Mouse (Mus musculus) gastrocnemius, postnatal 14 days (tissue): ENCODE data around the gene P2rx6. TPM values are rescaled to one million over a fixed set of nuclear protein-coding genes. Genes with fewer than 3 reads are reported as not detected.
"Not testable (repeated sequence)": the region's sequence is repeated elsewhere in the genome, so short reads cannot be mapped to it uniquely, and the experiment has no call there.

ENCODE experiments used
- DNase-seq: peaks from one replicate; pipeline ENCODE4 v3.0.0; 2021; ENCODE audit warnings: mixed read lengths
- intact Hi-C: fragments of 180-260 bp; cut with DNase I; formaldehyde crosslinking; loops from one replicate; pipeline ENCODE4 v1.15.1; 2025; ENCODE audit warnings: low total_unique reads
- long read RNA-seq, 2 experiments: library from polyadenylated mRNA; stranded (forward); transcript quantifications; one replicate each; pipeline ENCODE4 v2.0.0; 2021
- total RNA-seq, 2 experiments: library from RNA; stranded (reverse); gene quantifications; 2 replicates each; pipeline ENCODE4 v1.2.3; 2021

Gene P2rx6
- total RNA-seq: 1 to 10 TPM; 6.5 to 7.0 TPM
- long read RNA-seq, experiment 1, transcript P2rx6-201 (12 exons, 2,345 nt): major isoform, 15 of 26 reads
- long read RNA-seq, experiment 1, partial matches to known transcripts: 6 of 26 reads
- long read RNA-seq, experiment 1, other reads (novel, unspliced or antisense): 5 of 26 reads
- long read RNA-seq, experiment 2, transcript P2rx6-201 (12 exons, 2,345 nt): major isoform, 9 of 14 reads
- long read RNA-seq, experiment 2, partial matches to known transcripts: 0 of 14 reads
- long read RNA-seq, experiment 2, other reads (novel, unspliced or antisense): 4 of 14 reads

DNA sequence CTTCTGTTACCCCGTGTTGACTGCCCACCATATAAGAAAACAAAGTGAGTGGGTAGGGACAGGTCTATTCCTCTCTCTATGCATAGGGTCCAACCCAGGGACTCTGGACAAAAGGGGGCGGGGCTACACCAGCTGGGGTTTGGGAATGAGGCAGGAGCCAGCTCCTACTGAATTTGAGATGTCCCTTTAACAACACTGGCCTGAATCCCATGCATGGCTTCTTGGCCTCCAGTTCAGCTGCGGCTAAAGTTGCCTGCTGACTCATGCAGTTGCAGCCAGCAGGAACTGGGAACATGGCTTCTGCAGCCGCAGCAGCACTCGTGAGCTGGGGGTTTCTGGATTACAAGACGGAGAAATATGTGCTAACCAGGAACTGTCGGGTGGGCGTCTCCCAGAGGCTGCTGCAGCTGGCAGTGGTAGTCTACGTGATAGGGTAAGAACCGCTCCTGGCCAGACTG lies at the start of gene P2rx6:
Gene P2rx6 (plus strand): TSS at position 135 of the 458 bp plus-strand sequence.
- DNase-seq: peak; percentile 78
- intact Hi-C loops: no loop called here

DNA sequence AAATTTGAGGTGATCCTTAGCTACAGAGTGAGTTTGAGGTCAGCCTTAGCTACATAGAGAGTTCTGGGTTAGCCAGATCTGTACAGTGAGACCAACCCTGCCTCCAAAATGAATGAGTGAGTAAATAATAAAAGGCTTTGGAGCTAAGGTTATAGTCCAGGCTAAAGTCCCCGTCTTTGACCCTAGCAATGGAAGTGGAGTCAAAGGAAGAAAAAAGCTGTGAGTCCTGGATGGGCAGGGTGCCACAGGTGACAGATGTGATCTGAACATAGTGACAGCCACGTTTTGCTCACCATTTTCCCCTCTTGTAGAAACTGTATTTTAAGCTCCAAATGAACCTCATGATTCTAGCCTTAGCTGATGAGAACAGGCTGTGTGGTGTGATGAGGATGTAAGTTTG lies 42.8 kb upstream of the P2rx6 start:
- DNase-seq: no peak
- intact Hi-C loops: no loop called here

DNA sequence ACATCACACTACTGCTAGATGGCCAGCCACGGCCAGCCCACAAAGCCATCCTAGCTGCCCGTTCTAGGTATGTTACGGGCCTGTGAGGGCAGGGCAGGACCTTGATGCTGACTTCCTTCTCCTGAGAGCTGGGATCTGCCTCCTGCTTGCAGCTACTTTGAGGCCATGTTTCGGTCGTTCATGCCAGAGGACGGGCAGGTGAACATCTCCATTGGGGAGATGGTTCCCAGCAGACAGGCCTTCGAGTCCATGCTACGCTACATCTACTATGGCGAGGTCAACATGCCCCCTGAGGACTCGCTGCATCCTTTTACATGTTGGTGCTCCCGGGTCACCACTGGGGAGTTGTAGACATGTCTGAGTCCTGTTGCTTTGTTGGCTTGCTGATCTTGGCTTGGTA lies 37.5 kb upstream of the P2rx6 start:
- intact Hi-C loops: no loop called here

DNA sequence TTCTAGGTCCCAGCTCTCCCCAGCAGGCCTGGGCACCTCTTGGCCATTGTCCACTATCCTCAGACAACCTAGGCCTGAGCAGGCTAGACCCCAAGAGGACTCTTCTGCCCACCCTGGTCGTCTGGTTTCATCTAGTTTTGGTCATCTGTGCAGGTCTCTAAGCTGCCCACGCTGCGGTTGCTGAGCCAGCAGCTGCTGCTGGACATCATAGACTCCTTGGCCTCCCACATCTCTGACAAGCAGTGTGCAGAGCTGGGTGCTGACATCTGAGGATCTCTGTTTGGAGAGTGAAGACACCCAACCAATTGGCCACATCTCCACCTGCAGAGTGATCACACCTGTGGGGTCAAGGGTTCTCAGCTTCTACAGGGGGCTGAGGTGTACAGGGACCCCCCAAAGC lies 36.2 kb upstream of the P2rx6 start:
- intact Hi-C loops: no loop called here

More for the DNA sequence above, 37.5 kb upstream of the P2rx6 start:
- no peak for DNase-seq

GRCm38 (mm10) chr16:17526223-17526622 lies 35.5 kb upstream of the P2rx6 start:
- intact Hi-C loops: no loop called here
- DNase-seq: no peak

More for the DNA sequence above, 36.2 kb upstream of the P2rx6 start:
- DNase-seq: no peak

DNA sequence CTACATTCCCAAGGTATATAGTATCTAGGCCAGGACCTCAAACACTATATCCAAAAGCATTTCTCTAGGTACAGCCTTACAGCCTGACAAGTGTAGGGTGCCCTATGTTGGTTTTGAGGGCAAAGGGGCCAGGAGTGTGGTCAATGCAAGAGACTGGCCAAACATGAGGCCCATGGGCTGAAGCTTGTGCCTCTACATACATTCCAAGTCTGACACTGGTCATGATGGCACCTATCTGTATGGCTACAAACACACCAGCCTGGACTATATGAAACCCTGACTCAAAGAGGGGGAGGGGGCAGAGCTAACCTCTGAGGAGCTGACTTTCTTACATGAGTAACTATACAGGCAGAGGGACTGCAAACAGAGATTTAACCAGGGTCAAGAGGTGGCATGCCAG lies 34.1 kb upstream of the P2rx6 start:
- no peak for DNase-seq
- intact Hi-C loops: no loop called here

- no peak for DNase-seq
Observed at GRCm38 (mm10) chr16:17528276-17528675, 33.4 kb upstream of the P2rx6 start.

DNA sequence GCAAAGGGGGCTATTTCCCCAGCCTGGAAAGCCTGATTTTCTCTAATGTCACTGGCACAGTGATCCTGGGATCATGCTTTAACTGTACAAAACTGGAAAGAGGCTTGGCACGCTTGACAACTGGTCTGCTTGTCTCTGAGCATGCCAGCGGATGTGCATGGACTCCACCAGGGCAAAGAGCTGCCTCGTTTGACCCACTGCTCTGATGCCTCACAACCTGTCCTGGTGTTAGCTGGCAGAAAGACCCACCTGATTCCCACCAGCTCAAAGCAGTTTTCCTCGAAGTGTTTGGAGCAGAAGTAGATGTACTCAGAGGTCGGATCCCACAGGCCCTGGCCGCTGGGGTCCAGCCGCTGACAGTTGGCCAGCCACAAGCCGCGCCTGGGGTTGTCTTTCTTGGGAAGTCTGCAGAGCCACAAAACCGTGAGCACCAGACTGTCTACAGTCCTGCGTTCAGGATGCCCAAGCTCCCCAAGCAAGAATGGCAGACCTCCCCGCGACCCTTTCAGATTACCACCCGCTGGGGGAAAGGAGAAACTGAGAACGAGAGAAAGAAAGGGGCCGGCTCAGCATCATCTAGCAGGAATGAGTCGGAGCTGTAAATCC lies 31.6 kb upstream of the P2rx6 start:
- intact Hi-C loops: no loop called here
- DNase-seq: no peak

More at GRCm38 (mm10) chr16:17528276-17528675, 33.4 kb upstream of the P2rx6 start:
- intact Hi-C loops: no loop called here

DNA sequence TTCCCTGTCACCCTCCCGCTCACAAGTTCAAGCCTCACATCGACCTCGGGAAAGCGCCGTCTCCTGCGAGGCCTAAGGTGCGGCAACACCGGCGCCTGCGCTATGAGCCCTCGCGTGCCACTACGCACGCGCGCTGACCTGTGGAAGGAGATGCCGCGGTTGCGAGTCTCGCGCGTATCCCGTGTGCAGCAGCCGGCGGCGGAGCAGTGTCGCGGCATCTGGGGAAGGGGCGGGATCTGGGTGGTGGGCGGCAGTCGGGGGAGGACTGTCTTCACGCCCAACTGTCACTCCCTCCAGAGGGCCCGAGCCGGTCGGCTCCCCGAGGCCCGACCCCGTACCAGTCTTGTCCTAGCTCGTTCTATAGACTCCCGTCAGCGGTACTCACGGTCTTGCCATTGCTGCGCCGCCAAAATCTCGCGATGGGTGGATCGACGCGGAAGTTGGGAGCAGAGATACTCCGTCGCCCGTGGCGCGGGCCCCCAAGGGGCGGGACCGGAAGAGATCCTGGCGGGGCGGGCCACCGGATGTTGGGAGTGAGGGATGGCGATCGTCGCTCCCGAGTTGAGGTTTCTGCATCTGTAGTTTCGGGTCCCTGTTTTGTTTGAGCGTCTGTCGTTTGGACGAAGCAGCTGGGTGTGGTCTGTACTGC lies 30.9 kb upstream of the P2rx6 start, which contains the start of gene Thap7:
Gene Thap7 (minus strand): TSS at position 497 of the 649 bp plus-strand sequence.
- DNase-seq: peak; percentile 98
- intact Hi-C loops: no loop called here

DNA sequence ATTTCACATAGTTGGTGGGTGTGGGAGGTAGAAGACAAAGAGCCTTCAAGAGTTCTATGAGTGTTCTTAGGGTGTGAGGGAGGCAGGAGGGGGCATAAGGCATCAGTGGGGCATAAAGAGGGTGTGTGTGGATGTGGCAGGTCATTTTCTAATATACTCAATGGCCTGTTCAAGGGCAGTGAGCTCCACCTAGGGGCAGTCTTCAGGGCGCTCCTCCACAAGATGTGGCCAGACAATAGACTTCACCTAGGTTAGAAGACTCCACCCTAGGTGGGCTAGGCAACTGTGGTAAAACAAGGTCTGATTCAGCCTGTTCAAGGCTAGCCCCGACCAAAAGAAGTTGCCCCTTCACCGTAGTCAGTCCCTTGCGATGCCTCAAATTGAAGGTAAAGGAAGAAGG lies 29.4 kb upstream of the P2rx6 start:
- no peak for DNase-seq
- intact Hi-C loops: no loop called here

- DNase-seq: no peak
- intact Hi-C loops: no loop called here
Observed at GRCm38 (mm10) chr16:17532676-17533329, 28.9 kb upstream of the P2rx6 start.

DNA sequence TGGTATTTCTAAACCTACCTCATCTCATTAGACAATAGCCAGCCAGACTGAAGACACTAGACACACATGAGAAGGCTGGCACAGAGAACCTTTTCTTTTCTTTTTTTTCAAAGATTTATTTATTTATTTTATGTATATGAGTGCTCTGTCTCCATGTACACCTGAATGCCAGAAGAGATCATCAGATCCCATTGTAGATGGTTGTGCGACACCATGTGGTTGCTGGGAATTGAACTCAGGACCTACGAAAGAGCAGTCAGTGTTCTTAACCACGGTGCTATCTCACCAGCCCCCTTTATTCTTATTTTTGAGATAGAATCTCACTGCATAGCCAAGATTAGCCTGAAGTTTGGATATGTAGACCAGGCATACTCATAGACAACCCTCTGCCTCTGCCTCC lies 25.1 kb upstream of the P2rx6 start:
- no peak for DNase-seq
- intact Hi-C loops: no loop called here

DNA sequence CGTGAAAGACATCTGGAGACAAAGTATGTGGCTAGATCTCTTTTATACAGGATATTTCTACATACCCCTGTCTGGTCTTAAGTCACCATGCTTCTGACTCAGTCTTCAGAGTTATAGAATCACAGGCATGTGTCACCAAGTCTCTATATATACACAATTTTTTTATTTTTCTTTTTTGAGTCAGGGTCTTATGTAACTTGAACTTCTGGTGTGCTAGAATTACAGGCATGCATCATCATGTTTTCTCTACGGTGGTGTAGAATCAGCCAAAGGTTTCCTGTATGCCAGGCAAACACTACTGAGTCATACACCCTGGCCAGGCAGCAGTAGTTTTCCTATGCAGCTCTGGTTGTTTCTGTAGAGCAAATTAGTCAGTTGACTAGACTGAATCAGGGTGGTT lies 19.1 kb upstream of the P2rx6 start:
- DNase-seq: no peak
- intact Hi-C loops: no loop called here

- intact Hi-C loops: no loop called here
- DNase-seq: no peak
Observed at GRCm38 (mm10) chr16:17552837-17553236, 8.8 kb upstream of the P2rx6 start.

GRCm38 (mm10) chr16:17553910-17554685 lies 7.6 kb upstream of the P2rx6 start:
- DNase-seq: no peak
- intact Hi-C loops: no loop called here

GRCm38 (mm10) chr16:17554702-17555101 lies 7.0 kb upstream of the P2rx6 start:
- intact Hi-C loops: loop anchor here (5.0 kb wide), 2 partner anchors 38 to 63 kb away; partner anchors contain the start of gene Smpd4

GRCm38 (mm10) chr16:17556180-17556579 lies 5.5 kb upstream of the P2rx6 start:
- no peak for DNase-seq
- intact Hi-C loops: loop anchor here (5.0 kb wide), 2 partner anchors 36 to 61 kb away; partner anchors contain the start of gene Smpd4

More at GRCm38 (mm10) chr16:17554702-17555101, 7.0 kb upstream of the P2rx6 start:
- DNase-seq: not testable (repeated sequence)

DNA sequence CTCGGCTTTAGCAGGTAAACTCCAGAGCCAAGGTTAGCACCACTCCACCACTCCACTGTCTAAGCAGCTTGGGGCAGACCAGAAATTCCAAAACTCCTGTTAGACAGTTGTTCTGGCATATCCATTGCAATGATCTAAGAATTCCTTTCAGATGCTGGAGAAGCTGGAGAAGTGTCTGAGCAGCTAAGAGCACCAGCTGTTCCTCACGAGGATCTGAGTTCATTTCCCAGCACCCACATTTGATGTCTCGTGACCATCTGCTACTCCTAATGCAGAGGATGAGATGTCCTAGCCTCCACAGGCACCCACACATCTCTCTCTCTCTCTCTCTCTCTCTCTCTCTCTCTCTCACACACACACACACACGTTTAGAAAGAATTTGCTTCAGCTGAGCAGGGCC lies 4.8 kb upstream of the P2rx6 start:
- DNase-seq: no peak
- intact Hi-C loops: loop anchor here (5.0 kb wide), 2 partner anchors 35 to 60 kb away; partner anchors contain the start of gene Smpd4

- intact Hi-C loops: loop anchor here (5.0 kb wide), 2 partner anchors 34 to 59 kb away; partner anchors contain the start of gene Smpd4
- DNase-seq: peak; percentile 54
Observed at GRCm38 (mm10) chr16:17557947-17558480, 3.7 kb upstream of the P2rx6 start.
